Mouse (Mus musculus): ENCODE measurements at regions not wholly inside any gene's neighbourhood (a gene's known extent, or its start where the extent isn't known, plus 50 kb on each side); places are given as distances from the start of the nearest gene placed in this dataset.

- DNase-seq, result no peak
These were observed 579.1 kb downstream of the Slitrk1 start for GRCm38 (mm10) chr14:108334879-108335278.

- DNase-seq, result no peak
These were observed 587.5 kb downstream of the Slitrk1 start for GRCm38 (mm10) chr14:108326425-108326824.

- no peak for DNase-seq
These were observed 590.5 kb downstream of the Slitrk1 start for GRCm38 (mm10) chr14:108323364-108324037.

- no peak for DNase-seq
These were observed 606.3 kb downstream of the Slitrk1 start for GRCm38 (mm10) chr14:108307627-108308026.

GRCm38 (mm10) chr14:108279630-108280029 is 634.3 kb downstream of the Slitrk1 start:
- no peak for DNase-seq

- DNase-seq, result no peak
These were observed 652.9 kb downstream of the Slitrk1 start for GRCm38 (mm10) chr14:108261083-108261482.

GRCm38 (mm10) chr14:108247365-108247764 is 666.6 kb downstream of the Slitrk1 start:
- peak; percentile 3 for DNase-seq

GRCm38 (mm10) chr14:108225483-108226124 is 688.4 kb downstream of the Slitrk1 start:
- DNase-seq, result no peak

GRCm38 (mm10) chr14:108209246-108209645 is 704.7 kb downstream of the Slitrk1 start:
- no peak for DNase-seq

GRCm38 (mm10) chr14:108199133-108199532 is 714.8 kb downstream of the Slitrk1 start:
- no peak for DNase-seq

- no peak for DNase-seq
These were observed 733.0 kb downstream of the Slitrk1 start for GRCm38 (mm10) chr14:108180920-108181319.

GRCm38 (mm10) chr14:108175275-108175860 is 738.6 kb downstream of the Slitrk1 start:
- no peak for DNase-seq

- DNase-seq, result no peak
These were observed 761.0 kb downstream of the Slitrk1 start for GRCm38 (mm10) chr14:108152981-108153380.

GRCm38 (mm10) chr14:108123147-108123546 is 790.8 kb downstream of the Slitrk1 start:
- DNase-seq, result no peak

- no peak for DNase-seq
These were observed 808.9 kb downstream of the Slitrk1 start for GRCm38 (mm10) chr14:108105009-108105408.

GRCm38 (mm10) chr14:108090965-108091364 is 823.0 kb downstream of the Slitrk1 start:
- DNase-seq, result peak; percentile 6

GRCm38 (mm10) chr14:108049997-108050396 is 864.0 kb downstream of the Slitrk1 start:
- DNase-seq, result no peak

GRCm38 (mm10) chr14:108035959-108036358 is 878.0 kb downstream of the Slitrk1 start:
- DNase-seq, result no peak

GRCm38 (mm10) chr14:108034162-108034561 is 879.8 kb downstream of the Slitrk1 start:
- no peak for DNase-seq

GRCm38 (mm10) chr14:108022551-108022950 is 891.4 kb downstream of the Slitrk1 start:
- no peak for DNase-seq

GRCm38 (mm10) chr14:108022066-108022465 is 891.9 kb downstream of the Slitrk1 start:
- DNase-seq, result no peak

GRCm38 (mm10) chr14:108021331-108021730 is 892.6 kb downstream of the Slitrk1 start:
- no peak for DNase-seq

- DNase-seq, result no peak
These were observed 926.1 kb downstream of the Slitrk1 start for GRCm38 (mm10) chr14:107987752-107988285.

- DNase-seq, result no peak
These were observed 935.8 kb downstream of the Slitrk1 start for GRCm38 (mm10) chr14:107978141-107978540.

All from right cerebral cortex, postnatal 4 days (tissue).